Mouse (Mus musculus) heart, embryonic 13.5 days (tissue): ENCODE results near the gene Mrpl28. TPM values are rescaled to one million over a fixed set of nuclear protein-coding genes. Genes with fewer than 3 reads are reported as not detected.
A peak's percentile ranks its signal among the peaks of the same experiment; 100 is the strongest.
"Not testable (repeated sequence)": the region's sequence is repeated elsewhere in the genome, so short reads cannot be mapped to it uniquely, and the experiment has no call there.

Experiments used
- ATAC-seq: fragments of 200-750 bp; cut with Nextera tagmentation; 2 replicates; pipeline ENCODE4 v1.8.0; 2017; ENCODE audit warnings: moderate TSS enrichment; ENCODE audit not compliant: insufficient number of reproducible peaks, low FRiP score, low TSS enrichment; ENCODE audit errors: extremely low read depth
- H3K27ac ChIP-seq: fragments of 300-500 bp; sonication (generic); replicated peaks from 2 replicates; pipeline ENCODE4 v1.5.1; 2015; ENCODE audit warnings: moderate library complexity, mild to moderate bottlenecking, inconsistent platforms
- H3K27me3 ChIP-seq: fragments of 300-500 bp; sonication (generic); replicated peaks from 2 replicates; pipeline ENCODE4 v1.6.1; 2015; ENCODE audit warnings: mild to moderate bottlenecking, inconsistent platforms
- H3K36me3 ChIP-seq: fragments of 300-500 bp; sonication (generic); 2 replicates; pipeline ENCODE4 v1.6.1; 2015; ENCODE audit warnings: mild to moderate bottlenecking, inconsistent platforms
- H3K4me1 ChIP-seq: fragments of 300-500 bp; sonication (generic); 2 replicates; pipeline ENCODE4 v1.6.1; 2015; ENCODE audit warnings: inconsistent platforms
- H3K4me2 ChIP-seq: fragments of 300-500 bp; sonication (generic); 2 replicates; pipeline ENCODE4 v1.6.1; 2015; ENCODE audit warnings: inconsistent platforms, mild to moderate bottlenecking, moderate library complexity
- H3K4me3 ChIP-seq: fragments of 300-500 bp; sonication (generic); 2 replicates; pipeline ENCODE4 v1.5.1; 2015; ENCODE audit warnings: moderate library complexity, mild to moderate bottlenecking, inconsistent platforms
- H3K9ac ChIP-seq: fragments of 300-500 bp; sonication (generic); 2 replicates; pipeline ENCODE4 v1.6.1; 2015; ENCODE audit warnings: inconsistent platforms, mild to moderate bottlenecking, moderate library complexity
- H3K9me3 ChIP-seq: fragments of 300-500 bp; sonication (generic); 2 replicates; pipeline ENCODE4 v1.6.1; 2016; ENCODE audit warnings: inconsistent platforms
- WGBS: fragments of 180-500 bp; shearing (Covaris S2); methylation state at CpG from one replicate; pipeline ENCODE4 v1.1.7; 2015; ENCODE audit warnings: mixed read lengths; 5-methylcytosine and 5-hydroxymethylcytosine counted together
- polyA plus RNA-seq: library from polyadenylated mRNA; unstranded; fragments of >200 nt; fragmentation: Nextera tagmentation; extraction: Ambion mirVana; gene quantifications from 2 replicates; pipeline ENCODE4 v1.2.1, GENCODE M21; 2015

Gene Mrpl28
- polyA plus RNA-seq, 1 experiment from 2014 or later: 217 TPM

GRCm38 (mm10) chr17:26101478-26101877 is 21.8 kb upstream of the Mrpl28 start:
- Histone ChIP-seq H3K36me3 (no peaks in the 10 kb centered on the region), H3K9ac (no peak overlapping the region), H3K9me3 (no peaks in the 10 kb centered on the region), H3K27me3 (no peaks in the 10 kb centered on the region), H3K4me2 (no peak overlapping the region), H3K4me1 (no peaks in the 10 kb centered on the region), H3K27ac (no peak overlapping the region), H3K4me3 (no peak overlapping the region)
- 56% methylated on average over 4 of the region's 4 CpGs for WGBS
- ATAC-seq: no peak

- H3K4me1 ChIP-seq: no peaks in the 10 kb centered on the region
- H3K27me3 ChIP-seq: peaks cover 17% of the 10 kb centered on the region
- no peaks in the 10 kb centered on the region for H3K36me3 ChIP-seq
- H3K4me2 ChIP-seq: no peak overlapping the region
- no peak for ATAC-seq
- WGBS: 37% methylated on average over 4 of the region's 4 CpGs
- H3K4me3 ChIP-seq: no peak overlapping the region
- no peak overlapping the region for H3K27ac ChIP-seq
- no peaks in the 10 kb centered on the region for H3K9me3 ChIP-seq
- H3K9ac ChIP-seq: no peak overlapping the region
Measured at GRCm38 (mm10) chr17:26105619-26106018, 17.7 kb upstream of the Mrpl28 start.

- H3K27me3 ChIP-seq: peaks cover 62% of the 10 kb centered on the region
- H3K4me2 ChIP-seq: no peak overlapping the region
- H3K27ac ChIP-seq: no peak overlapping the region
- H3K9me3 ChIP-seq: no peaks in the 10 kb centered on the region
- no peak overlapping the region for H3K4me3 ChIP-seq
- ATAC-seq: no peak
- peaks cover 13% of the 10 kb centered on the region for H3K4me1 ChIP-seq
- H3K36me3 ChIP-seq: no peaks in the 10 kb centered on the region
- 36% methylated on average over 4 of the region's 4 CpGs for WGBS
- H3K9ac ChIP-seq: no peak overlapping the region
Measured at GRCm38 (mm10) chr17:26110156-26110555, 13.1 kb upstream of the Mrpl28 start.

GRCm38 (mm10) chr17:26111024-26111423 is 12.3 kb upstream of the Mrpl28 start:
- peaks cover 13% of the 10 kb centered on the region for H3K4me1 ChIP-seq
- no peak for ATAC-seq
- H3K9ac ChIP-seq: no peak overlapping the region; the same call in 1 of the 2 replicates
- no peaks in the 10 kb centered on the region for H3K36me3 ChIP-seq
- no peak overlapping the region for H3K4me2 ChIP-seq
- no peaks in the 10 kb centered on the region for H3K9me3 ChIP-seq
- no peak overlapping the region for H3K27ac ChIP-seq
- peaks cover 71% of the 10 kb centered on the region for H3K27me3 ChIP-seq
- H3K4me3 ChIP-seq: no peak overlapping the region
- 3% methylated on average over 4 of the region's 4 CpGs for WGBS

- no peak overlapping the region for H3K4me2 ChIP-seq
- H3K27me3 ChIP-seq: peaks cover 78% of the 10 kb centered on the region
- no peaks in the 10 kb centered on the region for H3K36me3 ChIP-seq
- no peak overlapping the region for H3K9ac ChIP-seq
- no peaks in the 10 kb centered on the region for H3K9me3 ChIP-seq
- H3K27ac ChIP-seq: no peak overlapping the region
- 25% methylated on average over 4 of the region's 4 CpGs for WGBS
- peaks cover 13% of the 10 kb centered on the region for H3K4me1 ChIP-seq
- no peak overlapping the region for H3K4me3 ChIP-seq
- no peak for ATAC-seq
Measured at GRCm38 (mm10) chr17:26111722-26112121, 11.6 kb upstream of the Mrpl28 start.

- H3K4me3 ChIP-seq: peak overlapping the region; percentile 79
- peaks cover 88% of the 10 kb centered on the region for H3K27me3 ChIP-seq
- no peak overlapping the region for H3K27ac ChIP-seq
- no peaks in the 10 kb centered on the region for H3K36me3 ChIP-seq
- ATAC-seq: no peak
- H3K4me1 ChIP-seq: peaks cover 13% of the 10 kb centered on the region
- H3K9ac ChIP-seq: peak overlapping the region; percentile 84; the same call in 1 of the 2 replicates
- H3K4me2 ChIP-seq: peak overlapping the region; percentile 98
- H3K9me3 ChIP-seq: no peaks in the 10 kb centered on the region
- WGBS: 15% methylated on average over 14 of the region's 14 CpGs
Measured at GRCm38 (mm10) chr17:26112751-26113150, 10.5 kb upstream of the Mrpl28 start.

GRCm38 (mm10) chr17:26113181-26113948 is 9.9 kb upstream of the Mrpl28 start, which contains the start of gene Tmem8:
Tmem8 (plus strand) TSS chr17:26113299.
- no peaks in the 10 kb centered on the region for H3K36me3 ChIP-seq
- no peak within 1 kb of the TSS for H3K27ac ChIP-seq
- WGBS: under 1% methylated on average over 61 of the region's 75 CpGs
- H3K27me3 ChIP-seq: peaks cover 94% of the 10 kb centered on the region
- peaks cover 13% of the 10 kb centered on the region for H3K4me1 ChIP-seq
- peak within 1 kb of the TSS; percentile 98 for H3K4me2 ChIP-seq
- peak within 1 kb of the TSS; percentile 84 for H3K9ac ChIP-seq
- no peaks in the 10 kb centered on the region for H3K9me3 ChIP-seq
- ATAC-seq: no peak
- H3K4me3 ChIP-seq: peak within 1 kb of the TSS; percentile 79

GRCm38 (mm10) chr17:26114061-26114460 is 9.2 kb upstream of the Mrpl28 start:
- peak overlapping the region; percentile 84; the same call in 1 of the 2 replicates for H3K9ac ChIP-seq
- H3K36me3 ChIP-seq: no peaks in the 10 kb centered on the region
- no peaks in the 10 kb centered on the region for H3K9me3 ChIP-seq
- H3K4me1 ChIP-seq: peaks cover 13% of the 10 kb centered on the region
- H3K4me2 ChIP-seq: peak overlapping the region; percentile 98
- ATAC-seq: no peak
- 16% methylated on average over 8 of the region's 8 CpGs for WGBS
- peak overlapping the region; percentile 79 for H3K4me3 ChIP-seq
- peaks cover 100% of the 10 kb centered on the region for H3K27me3 ChIP-seq
- H3K27ac ChIP-seq: no peak overlapping the region

GRCm38 (mm10) chr17:26114461-26114860 is 8.8 kb upstream of the Mrpl28 start:
- not testable (repeated sequence) for H3K4me2 ChIP-seq, ATAC-seq, H3K9ac ChIP-seq, H3K36me3 ChIP-seq, H3K9me3 ChIP-seq, H3K4me3 ChIP-seq, H3K27ac ChIP-seq
- Histone ChIP-seq H3K4me1 (peaks cover 13% of the 10 kb centered on the region), H3K27me3 (peaks cover 100% of the 10 kb centered on the region)
- 59% methylated on average over 7 of the region's 7 CpGs for whole genome bisulfite sequencing

- no peak overlapping the region for H3K9ac ChIP-seq
- no peak overlapping the region for H3K4me3 ChIP-seq
- H3K4me1 ChIP-seq: peaks cover 13% of the 10 kb centered on the region
- peaks cover 97% of the 10 kb centered on the region for H3K27me3 ChIP-seq
- H3K27ac ChIP-seq: no peak overlapping the region
- H3K9me3 ChIP-seq: no peaks in the 10 kb centered on the region
- H3K4me2 ChIP-seq: no peak overlapping the region
- ATAC-seq: no peak
- no peaks in the 10 kb centered on the region for H3K36me3 ChIP-seq
- 77% methylated on average over 7 of the region's 7 CpGs for WGBS
Measured at GRCm38 (mm10) chr17:26115205-26115898, 7.9 kb upstream of the Mrpl28 start.

GRCm38 (mm10) chr17:26115956-26116487 is 7.3 kb upstream of the Mrpl28 start:
- H3K27ac ChIP-seq: no peak overlapping the region
- H3K4me1 ChIP-seq: peaks cover 13% of the 10 kb centered on the region
- H3K4me3 ChIP-seq: no peak overlapping the region
- no peak overlapping the region for H3K4me2 ChIP-seq
- no peaks in the 10 kb centered on the region for H3K36me3 ChIP-seq
- WGBS: 47% methylated on average over 2 of the region's 3 CpGs
- H3K9me3 ChIP-seq: no peaks in the 10 kb centered on the region
- H3K27me3 ChIP-seq: peaks cover 95% of the 10 kb centered on the region
- no peak for ATAC-seq
- H3K9ac ChIP-seq: no peak overlapping the region
